Mouse (Mus musculus) thymus, adult 2 months (tissue): ENCODE measurements around the gene Rere.

Experiments
- CTCF ChIP-seq: fragments of 200-500 bp; IDR thresholded peaks from 2 replicates; pipeline ENCODE4 v1.5.1; 2012; ENCODE audit warnings: mild to moderate bottlenecking, control low read depth, low read length, moderate library complexity, borderline replicate concordance; ENCODE audit not compliant: control insufficient read depth, poor library complexity, insufficient read depth; ENCODE audit errors: extremely low read depth
- POLR2A ChIP-seq: fragments of 200-500 bp; IDR thresholded peaks from 2 replicates; pipeline ENCODE4 v1.6.1; 2012; ENCODE audit warnings: mild to moderate bottlenecking, low read length, control low read depth, moderate library complexity; ENCODE audit not compliant: control insufficient read depth, poor library complexity, insufficient read depth; ENCODE audit errors: extremely low read depth

GRCm38 (mm10) chr4:150384899-150385298 is 103.5 kb downstream of the Rere start:
- no peak for TF ChIP-seq CTCF
- no peak for TF ChIP-seq POLR2A
